Mouse (Mus musculus): ENCODE data around the gene Cd163. TPM values are rescaled to one million over a fixed set of nuclear protein-coding genes. Genes with fewer than 3 reads are reported as not detected.

Cd163 gene
- total RNA-seq, 2 experiments from 2014 or later, result 6.7 to 8.5 TPM

GRCm38 (mm10) chr6:124320371-124320770 lies 15.9 kb downstream of the Cd163 start:
- intact Hi-C loops (cut with DNase I), result no loop called here
- no peak for TF ChIP-seq CTCF (IDR thresholded peaks at IDR 0.05)
- peak overlapping the region; percentile 41; the same call in 1 of the 2 replicates for H3K27ac ChIP-seq
- no peak for DNase-seq
- peak overlapping the region; percentile 50; the same call in 1 of the 2 replicates for H3K4me3 ChIP-seq

- peak overlapping the region; percentile 50 for H3K4me3 ChIP-seq
- H3K27ac ChIP-seq, result peak overlapping the region; percentile 41
- intact Hi-C loops (cut with DNase I), result no loop called here
- DNase-seq, result no peak
- no peak for TF ChIP-seq CTCF (IDR thresholded peaks at IDR 0.05)
These were observed 17.3 kb downstream of the Cd163 start for GRCm38 (mm10) chr6:124321481-124322475.

GRCm38 (mm10) chr6:124328394-124328991 lies 24.0 kb downstream of the Cd163 start:
- Histone ChIP-seq H3K4me3 (no peak overlapping the region), H3K27ac (no peak overlapping the region)
- no peak for TF ChIP-seq CTCF (IDR thresholded peaks at IDR 0.05)
- DNase-seq, result no peak
- intact Hi-C loops (cut with DNase I), result no loop called here

- no peak overlapping the region for H3K27ac ChIP-seq
- intact Hi-C loops (cut with DNase I), result no loop called here
- H3K4me3 ChIP-seq, result no peak overlapping the region
- DNase-seq, result no peak
- peak; percentile 35 for TF ChIP-seq CTCF (IDR thresholded peaks at IDR 0.05)
These were observed 25.2 kb downstream of the Cd163 start for GRCm38 (mm10) chr6:124329622-124330021.

- no peak for DNase-seq
- TF ChIP-seq CTCF (IDR thresholded peaks at IDR 0.05), result no peak
- no peak overlapping the region for H3K27ac ChIP-seq
These were observed 40.6 kb downstream of the Cd163 start for GRCm38 (mm10) chr6:124345096-124345495.

GRCm38 (mm10) chr6:124346613-124347012 lies 42.2 kb downstream of the Cd163 start:
- Histone ChIP-seq H3K4me3 (no peak overlapping the region), H3K27ac (no peak overlapping the region)
- intact Hi-C loops (cut with DNase I), result no loop called here
- no peak for DNase-seq
- TF ChIP-seq CTCF (IDR thresholded peaks at IDR 0.05), result peak; percentile 18; the same call in 1 of the 2 replicates

More at GRCm38 (mm10) chr6:124345096-124345495, 40.6 kb downstream of the Cd163 start:
- intact Hi-C loops (cut with DNase I), result no loop called here
- H3K4me3 ChIP-seq, result no peak overlapping the region

GRCm38 (mm10) chr6:124353246-124353645 lies 48.8 kb downstream of the Cd163 start:
- TF ChIP-seq CTCF (IDR thresholded peaks at IDR 0.05), result no peak
- Histone ChIP-seq H3K27ac (no peak overlapping the region), H3K4me3 (no peak overlapping the region)
- intact Hi-C loops (cut with DNase I), result no loop called here
- DNase-seq, result no peak

- Histone ChIP-seq H3K27ac (no peak overlapping the region), H3K4me3 (no peak overlapping the region)
- intact Hi-C loops (cut with DNase I), result no loop called here
- no peak for TF ChIP-seq CTCF (IDR thresholded peaks at IDR 0.05)
- DNase-seq, result no peak
These were observed 54.5 kb downstream of the Cd163 start for GRCm38 (mm10) chr6:124358953-124359352.

GRCm38 (mm10) chr6:124360549-124360948 lies 56.1 kb downstream of the Cd163 start:
- H3K4me3 ChIP-seq, result no peak overlapping the region
- no peak for DNase-seq
- no peak overlapping the region for H3K27ac ChIP-seq
- intact Hi-C loops (cut with DNase I), result no loop called here
- no peak for TF ChIP-seq CTCF (IDR thresholded peaks at IDR 0.05)

GRCm38 (mm10) chr6:124364328-124364727 lies 59.9 kb downstream of the Cd163 start:
- no peak overlapping the region for H3K4me3 ChIP-seq
- H3K27ac ChIP-seq, result no peak overlapping the region
- no peak for DNase-seq
- no peak for TF ChIP-seq CTCF (IDR thresholded peaks at IDR 0.05)
- intact Hi-C loops (cut with DNase I), result no loop called here

- DNase-seq, result no peak
These were observed 69.2 kb downstream of the Cd163 start for GRCm38 (mm10) chr6:124373584-124374206.

GRCm38 (mm10) chr6:124374683-124375082 lies 70.2 kb downstream of the Cd163 start:
- Histone ChIP-seq H3K4me3 (no peak overlapping the region), H3K27ac (peak overlapping the region; percentile 67)
- DNase-seq, result no peak
- TF ChIP-seq CTCF (IDR thresholded peaks at IDR 0.05), result no peak
- intact Hi-C loops (cut with DNase I), result no loop called here

More at GRCm38 (mm10) chr6:124373584-124374206, 69.2 kb downstream of the Cd163 start:
- intact Hi-C loops (cut with DNase I), result no loop called here
- Histone ChIP-seq H3K4me3 (no peak overlapping the region), H3K27ac (peak overlapping the region; percentile 67)
- TF ChIP-seq CTCF (IDR thresholded peaks at IDR 0.05), result no peak

Measured in gastrocnemius, adult 2 months (tissue).